Mouse (Mus musculus): ENCODE measurements around the gene Gm5108. TPM values are rescaled to one million over a fixed set of nuclear protein-coding genes. Genes with fewer than 3 reads are reported as not detected.
A peak's percentile ranks its signal among the peaks of the same experiment; 100 is the strongest.

Gene Gm5108
- polyA plus RNA-seq, 1 experiment: not detected

GRCm38 (mm10) chr5:67946321-67946720 is 4.9 kb downstream of the Gm5108 start, which contains the start of gene Gm21905:
Gene Gm21905, minus strand, starts transcription at chr5:67946421.
- 90% methylated on average over 5 of the region's 5 CpGs for WGBS
- TF ChIP-seq POLR2A (IDR thresholded peaks at IDR 0.05; ENCODE audit: low read depth, low read length) (no peak), CTCF (conservative IDR thresholded peaks at IDR 0.05; ENCODE audit: insufficient read depth, insufficient read length, low read depth, low read length) (no peak)
- H3K4me3 ChIP-seq (ENCODE audit: insufficient read depth, low read depth, low read length): no peak within 1 kb of the TSS

GRCm38 (mm10) chr5:67947006-67947405 is 5.5 kb downstream of the Gm5108 start:
- no peak overlapping the region for H3K4me3 ChIP-seq (ENCODE audit: insufficient read depth, low read depth, low read length)
- peak; percentile 61 for DNase-seq
- no peaks in the 10 kb centered on the region for H3K27me3 ChIP-seq (replicated peaks; ENCODE audit: control insufficient read depth, insufficient read depth, low read length)
- no peaks in the 10 kb centered on the region for H3K4me1 ChIP-seq (ENCODE audit: control insufficient read depth, insufficient read depth, low read length)
- H3K27ac ChIP-seq (ENCODE audit: insufficient read depth, low read depth, low read length): no peak overlapping the region
- TF ChIP-seq CTCF (conservative IDR thresholded peaks at IDR 0.05; ENCODE audit: insufficient read depth, insufficient read length, low read depth, low read length) (no peak), POLR2A (IDR thresholded peaks at IDR 0.05; ENCODE audit: low read depth, low read length) (no peak)
- no peaks in the 10 kb centered on the region for H3K36me3 ChIP-seq (ENCODE audit: control insufficient read depth, insufficient read depth, low read length)

More at GRCm38 (mm10) chr5:67946321-67946720, 4.9 kb downstream of the Gm5108 start, which contains the start of gene Gm21905:
- no peaks in the 10 kb centered on the region for H3K27me3 ChIP-seq (replicated peaks; ENCODE audit: control insufficient read depth, insufficient read depth, low read length)
- no peaks in the 10 kb centered on the region for H3K36me3 ChIP-seq (ENCODE audit: control insufficient read depth, insufficient read depth, low read length)
- no peaks in the 10 kb centered on the region for H3K4me1 ChIP-seq (ENCODE audit: control insufficient read depth, insufficient read depth, low read length)
- no peak for DNase-seq
- no peak within 1 kb of the TSS for H3K27ac ChIP-seq (ENCODE audit: insufficient read depth, low read depth, low read length)

DNA sequence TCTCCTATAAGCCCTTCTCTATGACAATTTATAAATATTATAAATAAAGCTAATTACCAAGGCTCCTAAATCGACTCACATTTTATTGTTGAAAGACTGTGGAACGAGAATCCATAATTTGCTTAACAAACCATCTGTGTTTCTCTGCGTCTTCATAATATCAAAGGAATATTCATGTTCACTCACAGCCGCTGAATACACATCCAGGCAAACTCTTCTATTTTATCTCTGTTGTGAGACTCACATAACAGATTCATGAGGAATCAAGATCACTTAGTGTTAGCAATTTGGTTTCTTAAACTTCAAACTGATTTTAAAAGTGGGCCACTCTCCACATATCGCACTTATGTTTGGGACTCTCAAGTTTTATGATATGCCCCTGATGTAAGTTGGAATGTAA is 6.6 kb downstream of the Gm5108 start:
- TF ChIP-seq POLR2A (IDR thresholded peaks at IDR 0.05; ENCODE audit: low read depth, low read length) (no peak), CTCF (conservative IDR thresholded peaks at IDR 0.05; ENCODE audit: insufficient read depth, insufficient read length, low read depth, low read length) (no peak)
- Histone ChIP-seq H3K27ac (ENCODE audit: insufficient read depth, low read depth, low read length) (no peak overlapping the region), H3K27me3 (replicated peaks; ENCODE audit: control insufficient read depth, insufficient read depth, low read length) (no peaks in the 10 kb centered on the region), H3K36me3 (ENCODE audit: control insufficient read depth, insufficient read depth, low read length) (no peaks in the 10 kb centered on the region), H3K4me3 (ENCODE audit: insufficient read depth, low read depth, low read length) (no peak overlapping the region), H3K4me1 (ENCODE audit: control insufficient read depth, insufficient read depth, low read length) (no peaks in the 10 kb centered on the region)
- DNase-seq: no peak
- WGBS: 90% methylated on average over 5 of the region's 5 CpGs

GRCm38 (mm10) chr5:67954097-67954496 is 12.6 kb downstream of the Gm5108 start:
- H3K4me3 ChIP-seq (ENCODE audit: insufficient read depth, low read depth, low read length): no peak overlapping the region
- no peak for DNase-seq
- no peaks in the 10 kb centered on the region for H3K4me1 ChIP-seq (ENCODE audit: control insufficient read depth, insufficient read depth, low read length)
- H3K27me3 ChIP-seq (replicated peaks; ENCODE audit: control insufficient read depth, insufficient read depth, low read length): no peaks in the 10 kb centered on the region
- H3K36me3 ChIP-seq (ENCODE audit: control insufficient read depth, insufficient read depth, low read length): no peaks in the 10 kb centered on the region
- H3K27ac ChIP-seq (ENCODE audit: insufficient read depth, low read depth, low read length): no peak overlapping the region
- TF ChIP-seq POLR2A (IDR thresholded peaks at IDR 0.05; ENCODE audit: low read depth, low read length) (no peak), CTCF (conservative IDR thresholded peaks at IDR 0.05; ENCODE audit: insufficient read depth, insufficient read length, low read depth, low read length) (no peak)
- 70% methylated on average over 4 of the region's 4 CpGs for WGBS

DNA sequence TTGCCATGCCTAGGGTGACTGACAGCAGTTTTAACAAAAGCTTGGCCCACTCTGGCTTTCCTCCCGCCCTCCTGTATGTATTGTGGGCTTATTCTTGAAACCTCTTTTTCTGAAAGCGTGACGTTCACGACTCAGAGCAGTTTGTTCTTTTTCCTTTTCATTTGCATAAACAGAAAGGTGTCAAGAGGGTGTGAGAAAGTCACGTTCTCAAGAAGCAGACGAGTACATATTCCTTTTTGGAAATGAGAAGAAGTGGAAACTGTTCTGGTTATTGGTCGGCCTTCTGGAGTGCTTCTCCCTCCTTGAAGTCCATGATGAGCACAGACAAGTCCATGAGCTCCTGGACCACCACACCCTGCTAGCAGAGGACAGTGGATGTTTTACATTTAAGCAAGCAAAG is 14.0 kb downstream of the Gm5108 start:
- Histone ChIP-seq H3K4me3 (ENCODE audit: insufficient read depth, low read depth, low read length) (no peak overlapping the region), H3K36me3 (ENCODE audit: control insufficient read depth, insufficient read depth, low read length) (no peaks in the 10 kb centered on the region), H3K27ac (ENCODE audit: insufficient read depth, low read depth, low read length) (no peak overlapping the region), H3K4me1 (ENCODE audit: control insufficient read depth, insufficient read depth, low read length) (no peaks in the 10 kb centered on the region), H3K27me3 (replicated peaks; ENCODE audit: control insufficient read depth, insufficient read depth, low read length) (no peaks in the 10 kb centered on the region)
- no peak for DNase-seq
- TF ChIP-seq CTCF (conservative IDR thresholded peaks at IDR 0.05; ENCODE audit: insufficient read depth, insufficient read length, low read depth, low read length): no peak
- no peak for TF ChIP-seq POLR2A (IDR thresholded peaks at IDR 0.05; ENCODE audit: low read depth, low read length)
- 78% methylated on average over 7 of the region's 7 CpGs for WGBS

DNA sequence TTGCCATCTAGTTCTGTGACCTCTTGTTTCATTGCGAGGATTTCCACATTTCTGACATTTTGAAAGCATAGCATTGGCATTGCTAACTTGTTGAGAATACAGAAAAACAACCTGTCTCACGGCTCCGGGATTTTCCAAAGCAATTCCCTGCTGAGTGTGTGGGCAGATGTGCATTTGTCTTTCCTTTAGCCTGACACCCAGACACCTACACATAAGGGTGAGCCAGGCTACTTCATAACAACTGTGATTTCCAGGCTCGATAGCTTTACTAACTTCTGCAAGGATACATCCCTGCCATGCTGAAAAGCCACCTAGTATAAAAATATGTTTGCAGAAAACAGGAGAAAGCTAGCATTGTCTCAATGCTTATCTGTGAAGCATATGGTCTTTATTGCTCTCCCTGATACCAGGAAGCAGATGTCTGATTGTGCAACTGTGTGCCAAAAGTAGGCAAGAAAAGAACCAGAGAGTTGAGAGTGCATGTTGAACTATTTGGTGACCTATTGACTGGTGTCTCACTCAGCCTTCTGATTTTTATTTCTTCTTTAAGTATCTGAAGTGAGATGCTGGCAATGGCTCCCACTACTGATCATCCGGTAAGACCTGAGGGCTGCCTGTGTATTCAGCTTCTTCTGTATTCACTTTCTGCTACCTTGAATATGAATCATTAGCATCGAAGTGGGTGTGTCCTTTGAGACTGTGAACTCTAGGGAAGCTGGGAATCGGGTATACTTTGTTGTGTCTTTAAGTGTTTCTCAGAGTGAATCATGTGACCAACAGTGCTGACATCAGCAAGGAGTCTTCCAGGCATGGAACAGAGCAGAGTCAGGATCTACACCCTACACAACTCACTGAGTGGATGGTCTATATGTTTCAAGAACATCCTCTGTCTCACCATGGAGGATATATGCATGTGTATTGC is 20.5 kb downstream of the Gm5108 start:
- no peak for TF ChIP-seq CTCF (conservative IDR thresholded peaks at IDR 0.05; ENCODE audit: insufficient read depth, insufficient read length, low read depth, low read length)
- no peak for TF ChIP-seq POLR2A (IDR thresholded peaks at IDR 0.05; ENCODE audit: low read depth, low read length)
- no peak overlapping the region for H3K4me3 ChIP-seq (ENCODE audit: insufficient read depth, low read depth, low read length)
- H3K36me3 ChIP-seq (ENCODE audit: control insufficient read depth, insufficient read depth, low read length): no peaks in the 10 kb centered on the region
- no peaks in the 10 kb centered on the region; the same call in 1 of the 2 replicates for H3K27me3 ChIP-seq (replicated peaks; ENCODE audit: control insufficient read depth, insufficient read depth, low read length)
- 78% methylated on average over 7 of the region's 7 CpGs for WGBS
- no peak for DNase-seq
- H3K27ac ChIP-seq (ENCODE audit: insufficient read depth, low read depth, low read length): no peak overlapping the region
- no peaks in the 10 kb centered on the region for H3K4me1 ChIP-seq (ENCODE audit: control insufficient read depth, insufficient read depth, low read length)

- no peak overlapping the region for H3K27ac ChIP-seq (ENCODE audit: insufficient read depth, low read depth, low read length)
- no peaks in the 10 kb centered on the region for H3K27me3 ChIP-seq (replicated peaks; ENCODE audit: control insufficient read depth, insufficient read depth, low read length)
- 73% methylated on average over 7 of the region's 7 CpGs for WGBS
- no peak for DNase-seq
- H3K4me1 ChIP-seq (ENCODE audit: control insufficient read depth, insufficient read depth, low read length): no peaks in the 10 kb centered on the region
- H3K36me3 ChIP-seq (ENCODE audit: control insufficient read depth, insufficient read depth, low read length): no peaks in the 10 kb centered on the region
- TF ChIP-seq POLR2A (IDR thresholded peaks at IDR 0.05; ENCODE audit: low read depth, low read length): no peak
- no peak for TF ChIP-seq CTCF (conservative IDR thresholded peaks at IDR 0.05; ENCODE audit: insufficient read depth, insufficient read length, low read depth, low read length)
- no peak overlapping the region for H3K4me3 ChIP-seq (ENCODE audit: insufficient read depth, low read depth, low read length)
These were observed 28.1 kb downstream of the Gm5108 start for GRCm38 (mm10) chr5:67969536-67969935.

All from kidney, adult 2 months (tissue).